Mouse (Mus musculus) cerebellum, adult 2 months (tissue): ENCODE data around the gene Fam57b. TPM values are rescaled to one million over a fixed set of nuclear protein-coding genes. Genes with fewer than 3 reads are reported as not detected.

Experiments used
- DNase-seq, 2 experiments: peaks; one replicate each; pipeline ENCODE4 v3.0.0; 2021
- H3K27ac ChIP-seq: fragments of 200-500 bp; 2 replicates; pipeline ENCODE4 v1.5.1; 2012; ENCODE audit warnings: low read length, control low read depth, inconsistent platforms; ENCODE audit not compliant: insufficient read depth
- H3K27me3 ChIP-seq: fragments of 200-500 bp; 2 replicates; pipeline ENCODE4 v1.6.1; 2012; ENCODE audit warnings: inconsistent platforms, mild to moderate bottlenecking, low read length, moderate library complexity; ENCODE audit not compliant: control insufficient read depth, insufficient read depth
- H3K4me1 ChIP-seq: fragments of 200-500 bp; 2 replicates; pipeline ENCODE4 v1.6.1; 2011; ENCODE audit warnings: low read length; ENCODE audit not compliant: control insufficient read depth, insufficient read depth
- H3K4me3 ChIP-seq: fragments of 200-500 bp; replicated peaks from 2 replicates; pipeline ENCODE3; 2011; ENCODE audit warnings: mild to moderate bottlenecking, low read depth, low read length, control low read depth; ENCODE audit not compliant: insufficient read depth
- CTCF ChIP-seq: fragments of 200-500 bp; IDR thresholded peaks from 2 replicates; pipeline ENCODE4 v1.5.1; 2011; ENCODE audit warnings: low read depth, mild to moderate bottlenecking, control low read depth, low read length, moderate library complexity, borderline replicate concordance; ENCODE audit not compliant: insufficient read depth
- POLR2A ChIP-seq: fragments of 200-500 bp; IDR thresholded peaks from 2 replicates; pipeline ENCODE4 v1.6.1; 2011; ENCODE audit warnings: low read length, control low read depth, borderline replicate concordance; ENCODE audit not compliant: insufficient read depth
- WGBS: fragments of 180-500 bp; shearing (Covaris S2); methylation state at CpG from one replicate; pipeline ENCODE4 v1.1.7; 2018; 5-methylcytosine and 5-hydroxymethylcytosine counted together
- polyA plus RNA-seq: library from polyadenylated mRNA; depleted of rRNA; stranded (reverse); fragments of >200 nt; gene quantifications from 2 replicates; pipeline ENCODE4 v1.2.3, GENCODE M21; 2012

The Fam57b gene
- polyA plus RNA-seq, 1 experiment, result 196 TPM

GRCm38 (mm10) chr7:126760391-126760802, 37.1 kb upstream of the Fam57b start:
- no peaks in the 10 kb centered on the region for H3K27me3 ChIP-seq
- H3K4me3 ChIP-seq, result peak overlapping the region; percentile 84
- peak; percentile 78 to 81 for DNase-seq
- peaks cover 20% of the 10 kb centered on the region for H3K4me1 ChIP-seq
- WGBS, result 1% methylated on average over 3 of the region's 3 CpGs
- TF ChIP-seq CTCF (no peak), POLR2A (no peak)
- H3K27ac ChIP-seq, result peak overlapping the region; percentile 45

- TF ChIP-seq CTCF, result no peak
- no peak for TF ChIP-seq POLR2A
These were observed 36.5 kb upstream of the Fam57b start for GRCm38 (mm10) chr7:126760956-126761355.

GRCm38 (mm10) chr7:126761529-126762067, 35.9 kb upstream of the Fam57b start:
- DNase-seq, result no peak
- Histone ChIP-seq H3K4me1 (peaks cover 20% of the 10 kb centered on the region), H3K27ac (no peak overlapping the region), H3K27me3 (no peaks in the 10 kb centered on the region), H3K4me3 (no peak overlapping the region)
- 59% methylated on average over 6 of the region's 6 CpGs for WGBS
- TF ChIP-seq CTCF (no peak), POLR2A (no peak)

More at GRCm38 (mm10) chr7:126760956-126761355, 36.5 kb upstream of the Fam57b start:
- Histone ChIP-seq H3K27ac (peak overlapping the region; percentile 45; the same call in 1 of the 2 replicates), H3K4me1 (peaks cover 20% of the 10 kb centered on the region), H3K27me3 (no peaks in the 10 kb centered on the region), H3K4me3 (peak overlapping the region; percentile 14)
- WGBS, result 46% methylated on average over 4 of the region's 4 CpGs
- no peak for DNase-seq

- TF ChIP-seq POLR2A, result no peak
- no peak for TF ChIP-seq CTCF
- Histone ChIP-seq H3K4me1 (peaks cover 20% of the 10 kb centered on the region), H3K27ac (no peak overlapping the region), H3K27me3 (no peaks in the 10 kb centered on the region), H3K4me3 (peak overlapping the region; percentile 11)
- DNase-seq, result peak; percentile 35 to 39
- WGBS, result 19% methylated on average over 17 of the region's 17 CpGs
These were observed 34.9 kb upstream of the Fam57b start for GRCm38 (mm10) chr7:126762471-126763008.

- Histone ChIP-seq H3K4me1 (peaks cover 20% of the 10 kb centered on the region), H3K27me3 (no peaks in the 10 kb centered on the region), H3K4me3 (no peak overlapping the region), H3K27ac (no peak overlapping the region)
- 90% methylated on average over 9 of the region's 9 CpGs for WGBS
- TF ChIP-seq POLR2A, result no peak
- no peak for TF ChIP-seq CTCF
- DNase-seq, result no peak
These were observed 31.9 kb upstream of the Fam57b start for GRCm38 (mm10) chr7:126765540-126765939.

- WGBS, result 77% methylated on average over 16 of the region's 16 CpGs
- H3K27ac ChIP-seq, result no peak within 1 kb of the TSS
- no peak for TF ChIP-seq POLR2A
- TF ChIP-seq CTCF, result no peak
- no peak for DNase-seq
- no peak within 1 kb of the TSS for H3K4me3 ChIP-seq
- no peaks in the 10 kb centered on the region for H3K27me3 ChIP-seq
- H3K4me1 ChIP-seq, result peaks cover 17% of the 10 kb centered on the region
These were observed 31.3 kb upstream of the Fam57b start, which contains the start of gene Gdpd3 for GRCm38 (mm10) chr7:126766201-126766600. Gene Gdpd3 (plus strand): TSS chr7:126766334.

- 89% methylated on average over 8 of the region's 8 CpGs for WGBS
- H3K27me3 ChIP-seq, result no peaks in the 10 kb centered on the region
These were observed 30.5 kb upstream of the Fam57b start for GRCm38 (mm10) chr7:126767001-126767400.

GRCm38 (mm10) chr7:126770784-126771183, 26.7 kb upstream of the Fam57b start:
- no peak for TF ChIP-seq CTCF
- no peak for TF ChIP-seq POLR2A

More at GRCm38 (mm10) chr7:126767001-126767400, 30.5 kb upstream of the Fam57b start:
- no peak for TF ChIP-seq CTCF
- TF ChIP-seq POLR2A, result no peak
- no peak overlapping the region for H3K4me3 ChIP-seq
- H3K27ac ChIP-seq, result no peak overlapping the region
- DNase-seq, result no peak
- H3K4me1 ChIP-seq, result peaks cover 12% of the 10 kb centered on the region; the same call in 1 of the 2 replicates

GRCm38 (mm10) chr7:126773351-126773750, 24.1 kb upstream of the Fam57b start:
- Histone ChIP-seq H3K27ac (no peak overlapping the region), H3K4me1 (peaks cover 17% of the 10 kb centered on the region), H3K4me3 (no peak overlapping the region), H3K27me3 (no peaks in the 10 kb centered on the region)
- no peak for DNase-seq
- TF ChIP-seq CTCF, result no peak
- TF ChIP-seq POLR2A, result no peak
- 78% methylated on average over 2 of the region's 2 CpGs for whole genome bisulfite sequencing

More at GRCm38 (mm10) chr7:126770784-126771183, 26.7 kb upstream of the Fam57b start:
- no peak for DNase-seq
- 82% methylated on average over 12 of the region's 12 CpGs for WGBS
- Histone ChIP-seq H3K27ac (no peak overlapping the region), H3K4me3 (no peak overlapping the region), H3K4me1 (peaks cover 6% of the 10 kb centered on the region), H3K27me3 (no peaks in the 10 kb centered on the region)
